Mouse (Mus musculus): ENCODE data around the gene Wnk1. TPM values are rescaled to one million over a fixed set of nuclear protein-coding genes. Genes with fewer than 3 reads are reported as not detected.

Wnk1 gene
- polyA plus RNA-seq, 3 experiments from 2014 or later, result 98.6 to 115 (median 115) TPM

DNA sequence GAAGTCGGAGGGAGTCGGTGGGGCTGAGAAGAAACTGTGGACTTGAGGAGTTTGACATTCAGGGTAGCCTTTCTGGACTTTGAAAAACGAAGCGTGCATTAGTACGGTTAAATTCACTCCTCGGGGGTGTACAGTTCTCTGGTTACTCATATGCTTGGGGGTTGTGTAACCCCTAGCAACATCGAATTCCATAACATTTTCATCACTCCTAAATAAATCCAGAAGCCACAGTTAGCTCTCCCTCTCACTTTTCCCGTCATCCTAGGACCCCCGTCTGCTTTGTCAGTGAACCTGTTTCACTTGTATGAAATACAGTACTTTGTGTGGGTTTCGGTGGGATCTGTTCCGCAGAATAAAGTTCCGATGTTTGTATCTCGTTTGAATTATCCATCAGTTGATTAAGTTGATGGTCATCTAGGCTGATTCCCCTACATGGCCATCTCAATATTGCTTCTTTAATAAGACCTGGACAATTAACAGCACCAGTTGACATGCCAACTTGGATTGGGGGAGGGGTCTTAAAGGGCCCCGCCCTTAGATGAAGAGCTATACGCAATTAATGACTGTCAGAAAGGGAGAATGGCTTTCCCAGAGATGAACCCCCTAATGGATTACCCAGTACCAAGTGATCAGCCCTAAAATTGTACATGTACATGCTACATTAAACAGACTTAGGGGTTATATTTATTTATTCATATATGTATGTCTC is 135.2 kb downstream of the Wnk1 start:
- ATAC-seq, result no peak

DNA sequence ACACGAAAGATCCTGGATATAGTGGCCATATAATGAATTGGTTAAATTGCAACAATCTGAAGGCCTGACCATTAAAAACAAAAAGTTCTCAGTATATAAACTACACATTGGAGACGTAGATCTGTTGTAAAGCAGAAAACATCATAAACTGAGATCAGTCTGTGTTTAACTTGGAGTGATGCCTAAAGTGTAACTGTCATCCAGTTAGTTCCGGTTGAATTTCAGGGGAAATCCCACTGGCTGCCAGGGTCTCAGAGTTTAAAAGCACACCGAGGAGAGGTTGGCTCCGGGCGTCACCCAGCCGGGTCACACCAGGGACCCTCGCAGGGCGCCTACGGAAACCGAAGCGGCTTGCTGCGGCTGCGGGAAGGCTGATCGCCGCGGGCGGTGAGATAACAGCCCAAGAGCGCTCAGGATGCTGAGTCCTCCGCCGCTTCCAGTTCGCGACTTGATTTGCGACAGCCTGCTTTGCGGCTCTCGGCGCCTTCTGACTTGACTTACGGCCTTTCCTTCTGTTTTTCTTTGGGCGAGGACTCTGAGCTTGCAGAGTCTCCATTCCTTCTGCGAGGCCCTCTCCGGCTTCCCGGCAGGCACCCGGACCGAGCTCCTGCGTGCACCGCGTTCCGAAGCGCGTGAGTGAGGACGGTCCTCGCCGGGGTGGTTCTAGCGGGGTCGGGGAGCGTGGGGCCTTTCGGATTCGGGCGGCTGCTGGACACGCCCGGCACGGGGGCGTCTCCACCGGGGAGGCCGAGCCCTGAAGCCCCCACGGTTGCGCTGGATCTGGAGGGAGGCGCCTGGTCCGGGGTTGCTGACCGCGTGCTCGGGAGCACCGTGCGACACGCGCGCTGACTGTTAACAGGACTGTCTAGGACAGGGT is 136.0 kb downstream of the Wnk1 start, which contains the start of gene Rad52:
Rad52 (plus strand) TSS at position 495 of the 877 bp plus-strand sequence.
- ATAC-seq, result peak; percentile 89

DNA sequence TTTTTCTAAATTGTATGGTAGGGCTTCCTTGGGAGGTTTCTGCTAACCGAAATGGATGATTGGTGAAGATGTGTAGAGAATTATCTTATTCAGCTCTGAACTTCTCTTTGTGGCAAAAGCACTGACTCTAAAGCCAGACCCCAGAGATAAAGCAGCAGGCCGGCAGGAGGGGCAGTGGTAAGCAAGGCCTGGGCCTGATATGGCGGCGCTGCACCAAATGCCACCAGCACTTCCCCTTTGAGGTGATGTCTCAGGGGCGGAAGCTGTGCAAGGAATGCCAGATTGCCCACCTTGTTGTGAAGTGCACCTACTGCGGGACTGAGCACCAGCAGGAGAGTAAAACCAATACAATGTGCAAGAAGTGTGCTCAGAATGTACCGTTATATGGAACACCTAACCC is 145.8 kb downstream of the Wnk1 start:
- ATAC-seq, result no peak

DNA sequence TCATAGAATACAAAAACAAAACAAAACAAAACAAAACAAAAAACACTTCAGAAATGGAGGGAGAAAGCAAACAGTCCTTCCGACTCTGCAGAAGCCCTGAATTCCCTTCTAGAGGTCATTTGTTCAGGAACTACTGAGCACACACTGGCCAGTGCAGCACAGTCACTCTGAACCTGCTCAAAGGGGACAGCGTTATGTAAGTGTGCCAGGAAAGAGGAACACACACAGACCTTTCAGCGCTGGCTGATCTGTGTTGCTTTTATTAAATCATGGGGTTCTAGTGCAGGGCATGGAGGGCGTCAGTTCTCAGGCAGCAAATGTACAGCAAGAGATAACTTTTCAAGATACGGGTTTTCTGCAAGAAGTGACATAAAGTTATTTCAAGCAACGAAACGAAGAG is 155.3 kb downstream of the Wnk1 start:
- no peak for ATAC-seq

Other genes starting within 250 kb of the Wnk1 start
- 1 to 10 TPM; 6.8 to 7.8 (median 7.3) TPM for gene Erc1, start 190.5 kb downstream of the Wnk1 start, polyA plus RNA-seq (2017; shearing (Covaris generic))
- 10 to 100 TPM; 32.2 to 59.2 (median 46.8) TPM for gene Rad52, start 136.0 kb downstream of the Wnk1 start, polyA plus RNA-seq (2017; shearing (Covaris generic))
- 1 to 10 TPM; 1.4 to 6.8 (median 2.4) TPM for gene Ninj2, start 54.7 kb upstream of the Wnk1 start, polyA plus RNA-seq (2017; shearing (Covaris generic))